Mouse (Mus musculus): ENCODE data around the gene Hnrnpul1.
"Not testable (repeated sequence)": the region's sequence is repeated elsewhere in the genome, so short reads cannot be mapped to it uniquely, and the experiment has no call there.

The Hnrnpul1 gene

GRCm38 (mm10) chr7:25754738-25755467, at the start of gene Hnrnpul1:
TSS of gene Hnrnpul1 (minus strand) at chr7:25754757.
- CTCF ChIA-PET: interaction anchor here (0.6 kb wide), 1 partner anchor 68 kb away, joined by 4 read pairs; no protein-coding TSS in a partner anchor

- CTCF ChIA-PET: interaction anchor here (0.6 kb wide), 1 partner anchor 1421 kb away, joined by 6 read pairs; no protein-coding TSS in a partner anchor
Measured at GRCm38 (mm10) chr7:25803460-25803859, 48.9 kb upstream of the Hnrnpul1 start.

- CTCF ChIA-PET: no interaction called here
Measured at GRCm38 (mm10) chr7:25802241-25803125, 47.9 kb upstream of the Hnrnpul1 start.

- CTCF ChIA-PET: no interaction called here
Measured at GRCm38 (mm10) chr7:25801031-25801430, 46.5 kb upstream of the Hnrnpul1 start.

GRCm38 (mm10) chr7:25799369-25799768, 44.8 kb upstream of the Hnrnpul1 start:
- CTCF ChIA-PET: interaction anchor here (0.6 kb wide), 1 partner anchor 37 kb away, joined by 3 read pairs; no protein-coding TSS in a partner anchor

- CTCF ChIA-PET: no interaction called here
Measured at GRCm38 (mm10) chr7:25798540-25798939, 44.0 kb upstream of the Hnrnpul1 start.

GRCm38 (mm10) chr7:25794775-25795174, 40.2 kb upstream of the Hnrnpul1 start:
- CTCF ChIA-PET: no interaction called here

GRCm38 (mm10) chr7:25793679-25794078, 39.1 kb upstream of the Hnrnpul1 start:
- CTCF ChIA-PET: no interaction called here

- CTCF ChIA-PET: not testable (repeated sequence)
Measured at GRCm38 (mm10) chr7:25792966-25793365, 38.4 kb upstream of the Hnrnpul1 start.

GRCm38 (mm10) chr7:25790615-25791014, 36.1 kb upstream of the Hnrnpul1 start:
- CTCF ChIA-PET: no interaction called here

- CTCF ChIA-PET: no interaction called here
Measured at GRCm38 (mm10) chr7:25789129-25789440, 34.5 kb upstream of the Hnrnpul1 start.

GRCm38 (mm10) chr7:25788220-25789128, 33.9 kb upstream of the Hnrnpul1 start, which contains the start of gene Axl:
TSS of gene Axl (minus strand) at chr7:25788705.
- CTCF ChIA-PET: no interaction called here

GRCm38 (mm10) chr7:25787456-25788219, 33.1 kb upstream of the Hnrnpul1 start:
- CTCF ChIA-PET: no interaction called here

GRCm38 (mm10) chr7:25786974-25787373, 32.4 kb upstream of the Hnrnpul1 start:
- CTCF ChIA-PET: no interaction called here

- CTCF ChIA-PET: no interaction called here
Measured at GRCm38 (mm10) chr7:25785752-25786151, 31.2 kb upstream of the Hnrnpul1 start.

- CTCF ChIA-PET: no interaction called here
Measured at GRCm38 (mm10) chr7:25784808-25785207, 30.3 kb upstream of the Hnrnpul1 start.

- CTCF ChIA-PET: no interaction called here
Measured at GRCm38 (mm10) chr7:25783746-25784145, 29.2 kb upstream of the Hnrnpul1 start.

- CTCF ChIA-PET: no interaction called here
Measured at GRCm38 (mm10) chr7:25782744-25783143, 28.2 kb upstream of the Hnrnpul1 start.

- CTCF ChIA-PET: no interaction called here
Measured at GRCm38 (mm10) chr7:25781937-25782610, 27.5 kb upstream of the Hnrnpul1 start.

GRCm38 (mm10) chr7:25781321-25781936, 26.9 kb upstream of the Hnrnpul1 start:
- CTCF ChIA-PET: no interaction called here
